Mouse (Mus musculus) megakaryocyte progenitor cell, adult 5-6 weeks (primary cell): ENCODE data around the gene Cacna1i. TPM values are rescaled to one million over a fixed set of nuclear protein-coding genes. Genes with fewer than 3 reads are reported as not detected.

Source experiments
- ATAC-seq: replicated peaks from 2 replicates; pipeline ENCODE4 v1.8.0; 2016; ENCODE audit warnings: mild to moderate bottlenecking, moderate TSS enrichment, inconsistent platforms; ENCODE audit not compliant: poor library complexity
- total RNA-seq, 2 experiments: library from RNA; stranded (forward) in 1 of 2; stranded (reverse) in 1 of 2; fragments of 157-497, 149-512 nt in 1 of 2; fragments of 200-1000 nt in 1 of 2; gene quantifications; 2 replicates each; pipeline versions ENCODE4 v1.2.3 to v1.2.4; 2015 to 2017

Gene Cacna1i
- total RNA-seq, 2 experiments from 2014 or later, result not detected

DNA sequence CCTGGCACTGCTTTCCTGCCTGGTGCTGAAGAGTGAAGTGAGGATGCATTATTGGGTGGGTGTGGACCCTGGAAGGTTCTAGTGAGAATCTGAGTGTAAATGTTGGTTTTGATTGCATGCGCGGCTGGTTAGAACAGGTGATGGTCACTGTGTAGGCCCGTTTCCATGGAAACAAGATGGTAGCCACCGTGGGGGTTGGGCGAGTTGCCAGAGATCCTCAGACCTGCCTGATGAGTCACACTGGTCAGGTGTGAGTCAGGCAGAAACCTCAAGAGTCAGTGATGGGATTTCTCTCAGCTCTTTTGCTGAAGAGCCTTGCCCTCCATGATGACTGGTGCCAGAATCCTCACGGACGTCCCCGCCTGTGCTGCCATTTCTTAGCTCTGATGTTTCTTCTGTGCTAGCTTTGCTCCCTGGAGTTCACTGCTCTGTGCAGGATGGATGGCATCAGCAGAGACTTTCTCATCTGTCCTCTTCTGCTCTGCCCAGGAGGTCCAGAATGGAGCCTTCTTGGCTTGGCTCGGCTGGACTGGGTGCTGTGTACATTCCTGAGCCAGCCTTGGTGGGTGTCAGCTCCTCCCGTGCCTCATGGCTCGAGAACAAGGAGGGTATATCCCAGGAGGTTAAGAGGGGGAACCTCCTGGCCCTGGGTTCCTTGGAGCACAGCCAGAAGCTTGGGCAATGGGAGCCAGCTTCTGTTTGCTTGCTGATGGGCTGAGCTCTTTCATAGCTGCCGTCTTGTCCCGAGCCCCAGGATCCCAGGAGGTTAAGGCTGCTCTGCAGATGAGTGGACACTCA lies 40.9 kb downstream of the Cacna1i start:
- ATAC-seq, result no peak

DNA sequence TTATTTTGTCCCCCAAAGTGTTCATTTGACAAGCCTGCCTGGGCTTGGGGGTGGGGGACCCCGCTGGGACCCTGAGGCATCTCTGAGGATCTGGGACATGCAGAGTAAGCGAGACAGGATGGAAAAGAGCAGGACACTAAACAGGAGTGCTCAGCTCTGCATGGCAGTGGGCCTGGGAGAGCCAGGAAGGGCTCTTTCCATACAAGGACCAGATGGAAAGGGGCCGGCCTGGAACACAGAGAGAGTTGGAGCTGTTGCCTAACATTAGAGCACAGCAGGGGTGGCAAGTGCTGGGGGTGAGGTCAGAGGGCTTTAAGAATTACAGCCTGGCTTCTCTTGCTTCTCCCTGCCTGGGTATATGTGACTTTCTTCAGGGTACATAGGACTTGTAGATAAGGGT lies 43.2 kb downstream of the Cacna1i start:
- no peak for ATAC-seq

- ATAC-seq, result no peak
Measured at GRCm38 (mm10) chr15:80334766-80335165, 47.7 kb downstream of the Cacna1i start.

GRCm38 (mm10) chr15:80335196-80335595 lies 48.2 kb downstream of the Cacna1i start:
- no peak for ATAC-seq

DNA sequence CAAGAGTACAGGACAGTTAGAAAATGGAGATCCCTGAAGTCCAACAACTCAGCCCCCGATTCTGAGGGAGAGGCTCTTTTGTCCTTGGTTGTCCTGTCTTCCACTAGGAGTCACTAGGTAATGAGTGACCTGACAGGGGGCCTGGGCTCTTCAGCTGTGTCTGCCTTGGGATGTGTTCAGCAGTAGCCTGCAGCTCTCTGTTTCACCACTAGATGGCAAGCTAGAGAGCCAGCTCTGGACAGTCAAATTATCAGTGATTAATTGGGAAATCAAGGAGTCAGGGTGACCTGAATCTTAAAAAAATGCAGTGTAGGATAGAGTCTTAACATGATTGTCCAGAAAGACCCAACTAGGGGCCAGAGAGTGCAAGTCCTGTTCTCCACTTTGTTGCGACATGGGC lies 53.3 kb downstream of the Cacna1i start:
- ATAC-seq, result peak; percentile 60

DNA sequence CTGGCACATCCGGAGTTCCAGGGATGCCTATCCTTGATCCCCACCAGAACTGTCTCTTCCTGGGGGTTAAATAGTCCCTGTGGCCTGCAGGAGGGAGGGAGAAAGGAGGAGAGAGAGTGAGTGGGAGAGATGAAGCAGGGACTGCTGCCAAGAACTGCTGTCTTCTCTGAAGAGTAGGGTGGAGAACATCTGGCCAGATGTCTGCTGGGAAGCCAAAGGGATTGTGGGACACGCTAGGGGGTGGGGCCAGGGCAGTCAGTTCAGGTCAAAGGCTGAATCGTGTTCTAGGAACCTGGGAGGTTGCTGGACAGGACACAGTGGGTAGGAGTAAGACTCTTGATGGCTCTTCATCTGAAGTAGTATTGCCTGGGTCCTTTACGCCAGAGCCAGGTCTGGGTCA lies 55.4 kb downstream of the Cacna1i start:
- ATAC-seq, result no peak

DNA sequence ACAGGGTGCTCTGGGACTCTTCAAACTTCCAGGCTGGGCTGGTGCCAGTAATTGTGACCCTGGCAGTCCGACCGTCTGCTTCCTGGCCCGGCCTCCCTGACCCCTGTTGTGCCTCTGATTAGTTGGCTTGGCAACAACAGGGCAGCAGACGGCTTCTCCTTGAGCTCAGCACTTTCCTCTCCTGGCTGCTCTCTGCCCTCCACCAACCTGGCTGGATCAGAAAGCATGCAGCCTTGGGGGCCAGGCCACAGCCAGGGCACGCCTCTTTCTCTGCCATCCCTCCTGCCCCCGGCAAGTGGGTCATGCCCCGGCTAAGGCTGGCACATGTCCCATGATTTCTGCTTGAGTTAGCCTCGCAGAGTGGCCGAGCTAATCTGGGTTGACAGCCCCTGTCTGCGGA lies 56.0 kb downstream of the Cacna1i start:
- ATAC-seq, result no peak

DNA sequence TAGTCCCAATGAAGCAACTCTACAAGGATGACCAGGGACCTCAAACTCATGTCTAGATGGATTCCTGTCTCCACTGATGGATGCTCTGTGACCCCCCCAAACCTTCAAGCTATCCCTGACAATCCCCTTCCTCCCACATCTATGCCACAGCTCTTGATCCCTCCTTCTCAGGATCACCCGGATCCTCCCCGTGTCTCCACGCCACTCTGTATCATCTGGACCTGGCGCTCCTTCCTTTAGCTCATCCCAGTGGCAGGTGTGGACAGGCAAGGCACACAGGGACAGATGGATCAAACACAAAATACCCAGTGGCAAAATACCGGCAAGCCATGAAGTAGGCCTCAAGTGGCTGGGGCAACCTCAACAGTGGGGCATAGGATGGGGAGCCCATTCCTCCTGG lies 56.7 kb downstream of the Cacna1i start:
- no peak for ATAC-seq

DNA sequence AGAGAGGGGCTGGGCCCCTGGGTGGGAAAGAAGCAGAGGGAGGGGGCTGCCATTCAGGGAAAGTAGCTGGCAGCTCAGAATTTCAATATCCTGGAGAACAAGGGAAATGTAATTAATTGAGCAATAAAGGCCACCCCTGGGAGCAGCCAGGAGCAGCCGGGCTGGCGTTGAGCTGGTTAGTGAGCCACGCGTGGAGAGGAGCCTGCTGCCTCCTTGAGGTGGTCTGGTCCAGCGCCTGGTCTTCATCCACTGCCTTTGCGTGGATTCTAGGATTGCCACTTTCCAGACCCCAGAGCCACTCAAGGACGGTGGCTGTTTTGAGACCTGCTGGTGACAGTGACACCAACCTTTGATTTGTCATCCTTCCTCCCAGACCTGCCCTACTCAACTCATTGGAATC lies 59.5 kb downstream of the Cacna1i start:
- no peak for ATAC-seq

- no peak for ATAC-seq
Measured at GRCm38 (mm10) chr15:80350431-80350830, 63.4 kb downstream of the Cacna1i start.

- ATAC-seq, result no peak
Measured at GRCm38 (mm10) chr15:80358798-80359197, 71.8 kb downstream of the Cacna1i start.

DNA sequence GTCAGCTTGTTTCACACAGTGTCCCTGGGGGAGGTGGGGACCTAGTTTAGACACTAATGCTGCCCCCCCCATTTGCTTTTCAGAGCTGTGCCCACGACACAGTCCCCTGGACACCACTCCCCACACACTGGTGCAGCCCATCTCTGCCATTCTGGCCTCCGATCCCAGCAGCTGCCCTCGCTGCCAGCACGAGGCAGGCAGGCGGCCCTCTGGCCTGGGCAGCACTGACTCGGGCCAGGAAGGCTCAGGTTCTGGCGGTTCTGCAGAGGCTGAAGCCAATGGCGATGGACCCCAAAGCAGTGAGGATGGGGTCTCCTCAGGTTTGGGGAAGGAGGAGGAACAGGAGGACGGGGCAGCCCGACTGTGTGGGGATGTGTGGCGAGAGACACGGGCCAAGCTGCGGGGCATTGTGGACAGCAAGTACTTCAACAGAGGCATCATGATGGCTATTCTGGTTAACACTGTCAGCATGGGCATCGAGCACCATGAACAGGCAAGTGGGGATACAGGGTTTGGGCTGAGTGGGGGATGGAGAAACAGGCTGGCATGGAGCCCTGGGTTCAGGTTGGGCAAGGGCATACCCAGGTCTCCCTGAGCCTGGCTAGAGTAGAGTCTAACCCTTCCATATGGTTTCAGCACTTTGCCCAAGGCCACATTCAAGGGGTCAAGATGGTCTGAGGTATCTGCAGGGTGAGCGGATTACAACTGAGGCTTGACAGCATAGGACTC lies 74.9 kb downstream of the Cacna1i start:
- no peak for ATAC-seq

GRCm38 (mm10) chr15:80362509-80363172 lies 75.6 kb downstream of the Cacna1i start:
- no peak for ATAC-seq

DNA sequence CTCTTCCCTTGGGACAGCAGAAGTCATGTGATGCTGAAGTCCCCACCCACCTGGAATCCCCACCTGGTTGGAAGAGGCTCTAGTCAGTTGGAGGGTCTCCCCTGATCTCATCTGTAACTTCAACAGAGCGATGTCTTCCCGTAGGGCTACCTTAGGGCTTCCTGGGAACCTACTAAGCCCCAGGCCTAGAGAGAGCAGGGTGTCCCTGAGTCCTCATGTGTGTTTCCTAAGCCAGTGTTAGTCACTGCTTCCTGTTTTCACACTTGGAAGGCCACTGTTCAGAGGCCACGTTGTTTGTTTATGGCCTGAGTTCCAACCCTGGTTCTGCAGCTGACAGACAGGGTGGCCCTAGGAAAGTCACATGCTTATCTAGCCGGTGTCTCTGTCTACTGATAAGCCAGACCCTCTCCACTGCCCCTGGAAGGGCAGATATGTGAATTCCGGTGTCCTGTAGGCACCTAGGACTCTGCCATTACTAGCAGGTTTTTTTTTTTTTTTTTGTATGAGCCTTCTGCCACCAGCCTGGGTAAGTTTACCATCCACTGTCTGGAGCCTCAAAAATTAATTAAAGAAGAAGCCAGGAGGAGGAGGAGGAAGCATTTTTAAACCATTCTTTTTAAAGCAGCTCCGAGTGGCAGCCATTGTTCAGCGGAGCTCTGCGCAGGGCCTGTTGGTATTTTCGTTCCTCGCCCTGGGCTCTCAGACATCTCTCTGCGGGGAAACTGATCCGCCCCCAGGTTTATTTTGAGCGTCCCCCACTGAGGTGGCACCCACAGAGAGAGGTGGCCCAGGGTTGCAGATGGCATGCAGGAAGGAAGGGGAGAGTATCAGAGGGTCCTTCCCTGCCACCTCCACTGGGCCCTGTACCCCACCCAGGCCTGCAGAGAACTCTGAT lies 77.0 kb downstream of the Cacna1i start:
- no peak for ATAC-seq

- no peak for ATAC-seq
Measured at GRCm38 (mm10) chr15:80366899-80367298, 79.9 kb downstream of the Cacna1i start.

GRCm38 (mm10) chr15:80373219-80373964 lies 86.4 kb downstream of the Cacna1i start:
- no peak for ATAC-seq

DNA sequence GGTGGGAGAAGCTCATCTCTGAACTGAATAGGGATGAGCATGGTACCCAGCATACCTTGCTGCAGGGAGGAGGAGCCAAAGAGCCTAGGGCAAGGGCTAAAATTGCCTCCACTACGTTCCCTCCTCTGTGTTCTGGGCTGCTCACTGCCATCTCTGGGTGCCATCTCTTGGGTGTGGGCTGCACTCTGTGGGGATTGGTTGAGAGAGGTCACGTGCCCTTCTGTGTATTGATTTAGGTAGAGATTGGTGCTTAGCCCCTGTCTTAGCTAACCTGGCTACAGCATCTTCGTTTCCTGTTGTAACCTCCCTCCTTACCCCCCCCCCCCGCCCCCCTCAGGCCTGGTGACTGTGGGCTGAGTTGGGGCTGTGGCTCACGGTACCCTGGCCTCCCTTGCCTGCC lies 87.8 kb downstream of the Cacna1i start:
- no peak for ATAC-seq

GRCm38 (mm10) chr15:80387185-80387584 lies 100.1 kb downstream of the Cacna1i start:
- no peak for ATAC-seq

DNA sequence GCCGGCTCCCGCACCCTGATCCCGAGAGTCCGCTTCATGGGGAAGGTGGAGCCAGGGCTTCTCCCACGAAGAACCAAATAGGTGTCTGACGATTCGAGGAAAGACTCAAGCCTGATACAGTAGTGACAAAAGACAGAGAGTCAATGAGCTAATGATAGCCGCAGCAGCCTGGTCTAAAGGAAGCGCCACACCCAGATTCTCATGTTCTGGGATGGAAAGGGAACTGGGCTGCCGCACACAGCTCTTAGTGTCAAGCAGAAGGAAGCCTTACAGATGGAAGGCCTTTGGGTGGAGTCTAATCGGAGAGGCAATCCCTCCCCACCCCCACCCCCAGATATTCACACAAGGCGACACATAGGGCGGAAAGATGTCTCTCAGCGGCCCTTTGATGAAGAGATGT lies 104.8 kb downstream of the Cacna1i start:
- ATAC-seq, result no peak

DNA sequence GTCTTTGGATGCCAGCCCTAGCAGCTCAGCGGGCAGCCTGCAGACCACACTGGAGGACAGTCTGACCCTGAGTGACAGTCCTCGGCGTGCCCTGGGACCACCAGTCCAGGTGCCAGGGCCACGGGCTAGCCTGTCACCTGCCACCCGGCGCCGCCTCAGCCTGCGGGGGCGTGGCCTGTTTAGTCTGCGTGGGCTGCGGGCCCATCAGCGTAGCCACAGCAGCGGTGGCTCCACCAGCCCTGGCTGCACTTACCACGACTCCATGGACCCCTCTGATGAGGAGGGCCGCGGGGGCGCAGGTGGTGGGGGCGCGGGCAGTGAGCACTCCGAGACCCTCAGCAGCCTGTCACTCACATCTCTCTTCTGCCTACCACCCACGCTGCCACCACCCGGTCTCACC lies 108.0 kb downstream of the Cacna1i start:
- ATAC-seq, result no peak
